Mouse (Mus musculus) gastrocnemius, adult 18-20 months (tissue): ENCODE results near the gene Mast4. TPM values are rescaled to one million over a fixed set of nuclear protein-coding genes. Genes with fewer than 3 reads are reported as not detected.

Source experiments
- DNase-seq: peaks from one replicate; pipeline ENCODE4 v3.0.0; 2021; ENCODE audit warnings: low spot score
- total RNA-seq, 2 experiments: library from RNA; stranded (reverse); gene quantifications; 2 replicates each; pipeline ENCODE4 v1.2.3; 2021

Gene Mast4
- total RNA-seq, 2 experiments from 2014 or later: 55.0 to 55.1 TPM

- DNase-seq: no peak
Observed at GRCm38 (mm10) chr13:103121796-103122792, 212.2 kb downstream of the Mast4 start.

- no peak for DNase-seq
Observed at GRCm38 (mm10) chr13:103120669-103121131, 213.6 kb downstream of the Mast4 start.

GRCm38 (mm10) chr13:103119728-103120127 is 214.6 kb downstream of the Mast4 start:
- no peak for DNase-seq

- no peak for DNase-seq
Observed at GRCm38 (mm10) chr13:103115116-103115515, 219.2 kb downstream of the Mast4 start.

GRCm38 (mm10) chr13:103114274-103114673 is 220.0 kb downstream of the Mast4 start:
- peak; percentile 56 for DNase-seq

GRCm38 (mm10) chr13:103109872-103110271 is 224.4 kb downstream of the Mast4 start:
- peak; percentile 65 for DNase-seq

- no peak for DNase-seq
Observed at GRCm38 (mm10) chr13:103107362-103107761, 226.9 kb downstream of the Mast4 start.

- DNase-seq: no peak
Observed at GRCm38 (mm10) chr13:103102598-103102997, 231.7 kb downstream of the Mast4 start.

- peak; percentile 29 for DNase-seq
Observed at GRCm38 (mm10) chr13:103096346-103097150, 237.7 kb downstream of the Mast4 start.

- DNase-seq: no peak
Observed at GRCm38 (mm10) chr13:103095491-103095890, 238.8 kb downstream of the Mast4 start.

GRCm38 (mm10) chr13:103094595-103094994 is 239.7 kb downstream of the Mast4 start:
- DNase-seq: no peak

GRCm38 (mm10) chr13:103093713-103094112 is 240.6 kb downstream of the Mast4 start:
- DNase-seq: no peak

GRCm38 (mm10) chr13:103085540-103086121 is 248.7 kb downstream of the Mast4 start:
- DNase-seq: no peak

- no peak for DNase-seq
Observed at GRCm38 (mm10) chr13:103082891-103083290, 251.4 kb downstream of the Mast4 start.

GRCm38 (mm10) chr13:103079806-103080205 is 254.5 kb downstream of the Mast4 start:
- DNase-seq: no peak

GRCm38 (mm10) chr13:103078815-103079214 is 255.5 kb downstream of the Mast4 start:
- no peak for DNase-seq

GRCm38 (mm10) chr13:103073461-103073860 is 260.8 kb downstream of the Mast4 start:
- DNase-seq: no peak

- DNase-seq: no peak
Observed at GRCm38 (mm10) chr13:103071783-103072182, 262.5 kb downstream of the Mast4 start.

GRCm38 (mm10) chr13:103067581-103068166 is 266.6 kb downstream of the Mast4 start:
- no peak for DNase-seq

- DNase-seq: no peak
Observed at GRCm38 (mm10) chr13:103065437-103065836, 268.9 kb downstream of the Mast4 start.

GRCm38 (mm10) chr13:103061680-103062079 is 272.6 kb downstream of the Mast4 start:
- DNase-seq: no peak
